Mouse (Mus musculus): ENCODE results near the gene Ankrd65.

The Ankrd65 gene

DNA sequence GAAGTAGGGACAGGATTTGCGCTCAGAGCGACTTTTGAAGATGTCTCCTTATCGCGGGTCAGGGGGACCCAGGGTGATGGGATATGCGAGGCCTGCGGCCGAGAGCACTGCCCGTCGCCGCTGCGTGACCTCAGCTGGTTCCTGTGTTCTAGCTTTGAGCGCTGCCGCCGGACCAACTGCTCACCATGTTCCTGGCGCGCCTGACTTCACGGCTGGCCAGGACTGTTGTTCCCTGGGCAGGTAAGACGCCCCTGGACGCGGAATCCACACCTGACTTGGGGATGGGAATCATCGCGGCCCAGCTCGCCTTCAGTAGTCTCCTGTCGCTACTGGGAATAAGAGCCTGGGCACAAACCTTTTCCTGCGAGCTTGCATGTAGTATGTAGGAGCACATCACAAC, 41.6 kb downstream of the Ankrd65 start:
- TF ChIP-seq GATA4 (IDR thresholded peaks at IDR 0.05; ENCODE audit: insufficient replicate concordance, low read length), result no peak

DNA sequence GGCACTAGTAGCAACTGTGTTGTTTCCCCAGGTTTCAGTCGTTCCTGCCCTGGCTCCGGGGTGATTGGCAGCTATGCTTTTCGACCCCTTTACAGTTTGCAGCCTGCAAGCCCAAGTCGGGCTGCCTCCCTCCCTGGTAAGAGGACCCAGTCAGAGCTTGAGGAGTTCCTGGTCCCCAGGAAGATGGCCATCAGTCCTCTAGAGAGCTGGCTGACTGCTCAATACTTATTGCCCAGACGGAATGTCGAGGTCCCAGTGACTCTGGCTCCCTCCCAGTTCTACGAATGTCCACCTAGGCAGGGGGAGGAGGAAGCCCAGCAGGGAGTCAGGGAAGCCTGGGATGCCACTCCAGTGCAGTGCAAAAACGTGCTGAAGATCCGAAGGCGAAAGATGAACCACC, 42.1 kb downstream of the Ankrd65 start:
- no peak for TF ChIP-seq GATA4 (IDR thresholded peaks at IDR 0.05; ENCODE audit: insufficient replicate concordance, low read length)

- TF ChIP-seq GATA4 (IDR thresholded peaks at IDR 0.05; ENCODE audit: insufficient replicate concordance, low read length), result no peak
Observed at GRCm38 (mm10) chr4:155833234-155833633, 43.0 kb downstream of the Ankrd65 start.

GRCm38 (mm10) chr4:155833836-155834235, 43.6 kb downstream of the Ankrd65 start:
- TF ChIP-seq GATA4 (IDR thresholded peaks at IDR 0.05; ENCODE audit: insufficient replicate concordance, low read length), result 0 out of 2 replicates have a peak, but pooled peaks have one; percentile 39

DNA sequence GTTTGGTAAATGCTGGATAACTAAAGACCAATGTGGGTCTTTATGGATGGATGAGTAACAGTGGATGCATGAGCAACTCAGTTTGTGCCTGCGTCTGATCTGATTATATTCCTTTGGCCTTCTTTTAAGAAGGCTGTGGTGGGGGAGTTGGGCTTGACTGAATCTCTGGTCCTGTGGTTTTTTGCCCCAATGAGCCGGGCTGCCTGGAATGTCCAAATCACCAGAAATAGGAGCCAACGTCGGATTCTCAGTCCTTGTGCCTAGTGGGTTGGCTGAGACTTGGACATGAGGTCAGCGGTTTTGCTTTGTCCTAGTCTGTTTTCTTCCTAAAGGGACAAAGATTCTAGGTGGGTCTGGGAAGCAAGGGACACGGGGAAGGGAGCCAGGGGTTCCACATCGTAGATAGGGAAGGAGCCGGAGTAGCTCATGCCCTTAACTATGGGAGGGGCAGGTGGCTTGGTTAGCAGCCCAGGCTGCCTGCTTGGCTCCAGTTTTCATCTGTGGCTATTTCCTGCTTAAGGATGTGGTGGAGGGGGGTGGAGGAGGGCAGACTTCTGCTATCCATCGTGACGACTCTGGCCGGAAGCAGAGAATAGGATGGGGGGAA, 47.3 kb downstream of the Ankrd65 start:
- TF ChIP-seq GATA4 (IDR thresholded peaks at IDR 0.05; ENCODE audit: insufficient replicate concordance, low read length), result peak; percentile 38; the same call in 1 of the 2 replicates

DNA sequence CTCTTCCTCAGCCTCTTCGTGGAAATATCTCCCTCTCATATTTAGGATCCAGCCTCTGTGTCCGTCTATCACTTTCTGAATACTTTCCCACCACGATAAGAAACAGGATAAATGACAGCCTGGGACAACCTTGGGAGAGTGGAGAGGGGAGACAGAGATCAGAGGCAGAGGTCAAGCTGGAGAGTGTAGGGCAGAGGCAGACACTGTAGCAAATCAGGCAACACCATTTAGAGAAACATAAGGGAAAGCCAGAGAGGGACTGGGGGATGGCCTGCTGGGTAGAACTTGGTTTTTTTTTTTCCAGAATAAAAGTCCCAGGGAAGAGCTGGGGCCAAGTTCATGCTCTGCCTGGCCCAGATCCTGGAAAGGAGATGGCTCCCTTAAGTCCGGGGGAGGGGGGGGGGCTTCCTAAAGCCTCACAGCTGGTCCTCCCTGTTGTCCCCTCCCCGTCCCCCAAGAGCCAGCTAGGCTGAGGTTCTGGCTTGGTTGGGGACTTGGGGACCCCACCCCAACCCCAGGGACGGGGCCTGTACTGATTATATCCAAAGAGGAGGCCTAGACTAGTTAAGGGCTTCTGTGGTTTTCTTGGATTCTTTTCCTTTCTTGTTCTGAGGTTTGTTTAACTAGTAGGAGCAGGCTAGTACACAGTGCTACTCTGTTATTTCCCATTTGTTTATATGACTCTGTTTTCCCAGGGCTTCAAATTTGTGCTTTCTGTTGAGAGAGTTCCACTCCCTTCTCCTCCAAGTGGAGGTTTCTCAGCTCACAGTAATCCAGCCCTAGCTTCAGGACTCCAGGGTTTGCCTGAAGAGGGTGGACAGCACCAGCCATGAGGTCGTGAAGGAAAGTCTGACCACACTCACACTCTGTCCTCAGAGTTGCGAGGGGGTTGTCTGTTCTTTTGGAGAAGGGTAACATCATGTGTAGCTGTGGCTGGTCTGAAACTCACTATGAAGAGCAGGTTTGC, 48.2 kb downstream of the Ankrd65 start:
- TF ChIP-seq GATA4 (IDR thresholded peaks at IDR 0.05; ENCODE audit: insufficient replicate concordance, low read length), result no peak

- TF ChIP-seq GATA4 (IDR thresholded peaks at IDR 0.05; ENCODE audit: insufficient replicate concordance, low read length), result peak; percentile 8; the same call in 1 of the 2 replicates
Observed at GRCm38 (mm10) chr4:155839483-155839910, 49.3 kb downstream of the Ankrd65 start, which contains the start of gene Mxra8. Gene Mxra8 (plus strand): TSS chr4:155839680.

- TF ChIP-seq GATA4 (IDR thresholded peaks at IDR 0.05; ENCODE audit: insufficient replicate concordance, low read length), result no peak
Observed at GRCm38 (mm10) chr4:155840076-155841002, 50.1 kb downstream of the Ankrd65 start.

DNA sequence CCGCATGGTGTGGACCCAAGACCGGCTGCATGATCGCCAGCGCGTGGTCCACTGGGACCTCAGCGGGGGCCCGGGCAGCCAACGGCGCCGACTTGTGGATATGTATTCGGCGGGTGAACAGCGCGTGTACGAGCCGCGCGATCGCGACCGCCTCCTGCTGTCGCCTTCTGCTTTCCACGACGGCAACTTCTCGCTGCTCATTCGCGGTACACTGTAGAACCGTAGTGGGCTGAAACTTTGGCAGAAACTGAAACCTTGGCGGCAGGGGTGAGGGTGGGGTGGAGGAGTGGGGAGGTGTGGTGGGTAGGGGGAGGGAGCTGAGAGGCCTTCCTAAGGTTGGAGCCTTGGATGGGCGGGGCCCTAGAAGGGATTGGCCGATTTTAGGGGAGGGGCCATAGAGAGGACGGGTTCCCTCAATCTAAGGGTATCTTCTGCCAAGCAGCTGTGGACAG, 50.8 kb downstream of the Ankrd65 start:
- no peak for TF ChIP-seq GATA4 (IDR thresholded peaks at IDR 0.05; ENCODE audit: insufficient replicate concordance, low read length)

DNA sequence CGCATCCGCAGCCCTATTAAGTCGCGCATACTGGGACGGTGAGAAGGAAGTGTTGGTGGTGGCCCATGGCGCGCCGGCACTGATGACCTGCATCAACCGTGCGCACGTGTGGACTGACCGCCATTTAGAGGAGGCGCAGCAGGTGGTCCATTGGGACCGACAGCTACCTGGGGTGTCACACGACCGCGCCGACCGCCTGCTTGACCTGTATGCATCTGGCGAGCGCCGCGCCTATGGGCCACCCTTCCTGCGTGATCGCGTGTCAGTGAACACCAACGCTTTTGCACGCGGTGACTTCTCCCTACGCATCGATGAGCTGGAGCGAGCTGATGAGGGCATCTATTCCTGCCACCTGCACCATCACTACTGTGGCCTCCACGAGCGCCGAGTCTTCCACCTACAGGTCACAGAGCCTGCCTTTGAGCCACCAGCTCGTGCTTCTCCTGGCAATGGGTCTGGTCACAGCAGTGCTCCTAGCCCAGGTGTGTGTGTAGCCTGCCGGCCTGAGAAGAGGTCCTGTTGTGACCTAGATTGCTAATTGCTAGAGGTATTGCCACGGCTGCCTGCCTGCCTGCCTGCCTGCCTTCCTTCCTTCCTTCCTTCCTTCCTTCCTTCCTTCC, 51.5 kb downstream of the Ankrd65 start:
- TF ChIP-seq GATA4 (IDR thresholded peaks at IDR 0.05; ENCODE audit: insufficient replicate concordance, low read length), result no peak

DNA sequence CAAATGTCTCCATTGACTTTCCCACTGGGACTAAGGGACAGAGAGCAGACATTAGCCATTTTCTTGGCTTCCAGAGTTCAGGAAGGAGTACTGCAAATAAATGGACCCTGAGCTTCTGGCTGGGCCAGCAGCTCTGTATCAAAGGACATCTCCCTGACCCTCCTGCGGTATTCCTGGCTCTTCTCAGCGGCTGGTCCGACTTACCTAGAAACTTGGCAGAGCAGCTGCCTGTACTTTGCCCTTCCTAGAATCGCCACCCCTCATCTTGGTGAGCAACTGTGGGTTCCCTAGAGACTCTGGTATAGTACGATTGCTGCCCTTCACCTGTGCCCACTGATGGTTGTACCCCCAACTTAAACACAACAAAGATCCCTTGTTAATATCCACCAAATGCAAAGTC, 53.0 kb downstream of the Ankrd65 start:
- TF ChIP-seq GATA4 (IDR thresholded peaks at IDR 0.05; ENCODE audit: insufficient replicate concordance, low read length), result no peak

GRCm38 (mm10) chr4:155846871-155847578, 56.8 kb downstream of the Ankrd65 start, which contains the start of gene Dvl1:
Gene Dvl1 (plus strand): TSS chr4:155847402.
- TF ChIP-seq GATA4 (IDR thresholded peaks at IDR 0.05; ENCODE audit: insufficient replicate concordance, low read length), result no peak

- TF ChIP-seq GATA4 (IDR thresholded peaks at IDR 0.05; ENCODE audit: insufficient replicate concordance, low read length), result no peak
Observed at GRCm38 (mm10) chr4:155847591-155848352, 57.5 kb downstream of the Ankrd65 start.
